17 mouse cellular contexts compared by ENCODE assay signal in genomic region chr7:101191326-101191969, GRCm38 (mm10).
DNase-seq lines count a peak whose midpoint lies in the region; ATAC-seq and TF ChIP-seq lines count a peak whose summit lies in the region.
"Had no signal": no experiment of that assay in that cellular context is flagged by ENCODE, and none has a peak within 500 bp of the region (broad histone marks: within the 10 kb centered on the region; RNA-seq: fewer than 3 reads in every experiment).

No protein-coding gene starts in this region.

- 48% methylated on average over 3 of the region's 3 CpGs for WGBS in forebrain, postnatal 0 days

- no peak overlapping the region for H3K9ac ChIP-seq in forebrain, postnatal 0 days
- H3K9ac ChIP-seq: liver, embryonic 15.5 days; midbrain, embryonic 13.5 days had no signal

- H3K4me2 ChIP-seq in forebrain, postnatal 0 days (ENCODE audit: low read depth) = no peak overlapping the region
- H3K4me2 ChIP-seq: liver, embryonic 15.5 days; midbrain, embryonic 13.5 days had no signal

- ATAC-seq in frontal cortex, adult (ENCODE audit: low TSS enrichment) = peak; percentile 44; the same call in 1 of the 2 replicates
- ATAC-seq in forebrain, postnatal 0 days = peak; percentile 93
- ATAC-seq: activated CD4-positive, CD25-positive, alpha-beta regulatory T cell, adult 4 months; lung, postnatal 0 days; midbrain, embryonic 13.5 days; Patski had no signal

- 0 out of 2 replicates have a peak, but pooled peaks cover 4% of the 10 kb centered on the region for H3K4me1 ChIP-seq in forebrain, postnatal 0 days (ENCODE audit: insufficient read depth)
- H3K4me1 ChIP-seq: liver, embryonic 15.5 days; midbrain, embryonic 13.5 days had no signal

- DNase-seq in frontal cortex, postnatal 25 days (ENCODE audit: low spot score in 2 of 2) = no peak
- peak; percentile 35 to 54 for DNase-seq in layer of hippocampus, adult 2 months (ENCODE audit: low spot score in 2 of 2)
- no peak for DNase-seq in layer of hippocampus, adult 11-12 months (ENCODE audit: low spot score)
- DNase-seq in brain, adult 2 months (ENCODE audit: low read depth, low spot score) = peak; percentile 72
- peak; percentile 70 for DNase-seq in forebrain, postnatal 0 days
- no peak for DNase-seq in spleen, postnatal 4 days (ENCODE audit: low spot score in 2 of 2)
- DNase-seq: adrenal gland, postnatal 36 days; cerebellum, postnatal 14 days; gastrocnemius, postnatal 36 days; kidney, adult 9 months; right cerebral cortex, postnatal 25 days had no signal

- H3K27ac ChIP-seq in layer of hippocampus, adult 2 months = peak overlapping the region; percentile 63
- peak overlapping the region; percentile 83 for H3K27ac ChIP-seq in forebrain, postnatal 0 days (ENCODE audit: low read depth, low read length)
- H3K27ac ChIP-seq: liver, embryonic 15.5 days; midbrain, embryonic 13.5 days had no signal

- H3K4me3 ChIP-seq in layer of hippocampus, adult 2 months = no peak overlapping the region
- no peak overlapping the region for H3K4me3 ChIP-seq in forebrain, postnatal 0 days (ENCODE audit: low read depth, low read length)
- H3K4me3 ChIP-seq: liver, embryonic 15.5 days; midbrain, embryonic 13.5 days had no signal

- no peaks in the 10 kb centered on the region; the same call in 1 of the 2 replicates for H3K36me3 ChIP-seq in forebrain, postnatal 0 days (ENCODE audit: insufficient read depth)
- H3K36me3 ChIP-seq: liver, embryonic 15.5 days had no signal

- H3K27me3 ChIP-seq in forebrain, postnatal 0 days (ENCODE audit: insufficient read depth, low read length) = no peaks in the 10 kb centered on the region
- H3K27me3 ChIP-seq: liver, embryonic 15.5 days; midbrain, embryonic 13.5 days; Patski had no signal

- H3K9me3 ChIP-seq in forebrain, postnatal 0 days (ENCODE audit: low read length) = no peaks in the 10 kb centered on the region
- H3K9me3 ChIP-seq: liver, embryonic 15.5 days; midbrain, embryonic 13.5 days had no signal

- no peak for TF ChIP-seq CTCF in layer of hippocampus, adult 2 months (conservative IDR thresholded peaks at IDR 0.05)
- no peak for TF ChIP-seq CTCF in forebrain, postnatal 0 days (IDR thresholded peaks at IDR 0.05; ENCODE audit: low read depth)

Comparison
In these comparisons a context has a peak if more than half of its experiments do, and no peak if none do; other contexts are left out.
1. DNase-seq: peak in layer of hippocampus, adult 2 months (2 of 2), brain, adult 2 months (single experiment) and forebrain, postnatal 0 days (single experiment); none in frontal cortex, postnatal 25 days (0 of 2), layer of hippocampus, adult 11-12 months (single experiment) and spleen, postnatal 4 days (0 of 2).